Mouse (Mus musculus) CD4-positive naive resting alpha-beta T cell, adult 76 days (primary cell): Measurements from ENCODE around the gene Gm14085. TPM values are rescaled to one million over a fixed set of nuclear protein-coding genes. Genes with fewer than 3 reads are reported as not detected.

Experiments used
- total RNA-seq: library from RNA; stranded (reverse); gene quantifications from one replicate; pipeline ENCODE4 v1.2.4, GENCODE M21; 2023

Gene Gm14085
- 30.5 TPM for total RNA-seq

DNA sequence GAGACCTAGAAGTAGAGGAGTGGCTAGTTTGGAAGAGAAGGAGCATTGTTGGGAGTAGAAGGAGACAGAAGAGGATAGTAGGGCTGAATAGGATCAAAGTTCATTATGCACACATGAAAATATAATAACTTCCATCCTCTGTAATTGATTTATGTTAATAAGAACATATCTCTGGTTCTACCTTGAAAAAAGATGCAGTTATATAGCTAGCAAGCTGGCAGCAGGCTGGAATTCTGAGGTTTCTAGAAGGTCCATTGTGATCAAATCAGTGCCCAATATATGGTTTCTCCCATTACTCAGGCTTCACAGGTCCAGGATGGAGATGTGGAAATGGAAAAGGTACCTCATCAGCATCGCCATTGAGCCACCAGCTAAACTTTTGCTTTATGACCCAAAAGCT, at the start of gene Gm14085:
Gene Gm14085, plus strand, starts transcription at position 301 of the 400 bp plus-strand sequence.

Other genes starting within 250 kb of the Gm14085 start
- gene Duox2, start 186.5 kb upstream of the Gm14085 start, total RNA-seq: not detected
- 0.47 TPM for gene Duoxa2, start 186.0 kb upstream of the Gm14085 start, total RNA-seq
- gene Duoxa1, start 171.2 kb upstream of the Gm14085 start, total RNA-seq: not detected
- gene Duox1, start 169.3 kb upstream of the Gm14085 start, total RNA-seq: not detected
- 9.7 TPM for gene Shf, start 115.8 kb upstream of the Gm14085 start, total RNA-seq
- gene Slc28a2, start 58.5 kb upstream of the Gm14085 start, total RNA-seq: 106 TPM
- gene Gatm, start 126.4 kb downstream of the Gm14085 start, total RNA-seq: 0.94 TPM
- not detected for gene AA467197, start 152.0 kb downstream of the Gm14085 start, total RNA-seq
- gene Slc30a4, start 217.7 kb downstream of the Gm14085 start, total RNA-seq: 4.3 TPM